Mouse (Mus musculus) regulatory T cell (primary cell): ENCODE measurements around the gene Olfr1387.
"Not testable (repeated sequence)": the region's sequence is repeated elsewhere in the genome, so short reads cannot be mapped to it uniquely, and the experiment has no call there.

Experiments
- in situ Hi-C: fragments of 300-600 bp; cut with MboI, MseI; formaldehyde crosslinking; loops from one replicate; pipeline ENCODE4 v1.15.1; 2025; ENCODE audit warnings: high pct_unique_total_duplicates

The Olfr1387 gene

DNA sequence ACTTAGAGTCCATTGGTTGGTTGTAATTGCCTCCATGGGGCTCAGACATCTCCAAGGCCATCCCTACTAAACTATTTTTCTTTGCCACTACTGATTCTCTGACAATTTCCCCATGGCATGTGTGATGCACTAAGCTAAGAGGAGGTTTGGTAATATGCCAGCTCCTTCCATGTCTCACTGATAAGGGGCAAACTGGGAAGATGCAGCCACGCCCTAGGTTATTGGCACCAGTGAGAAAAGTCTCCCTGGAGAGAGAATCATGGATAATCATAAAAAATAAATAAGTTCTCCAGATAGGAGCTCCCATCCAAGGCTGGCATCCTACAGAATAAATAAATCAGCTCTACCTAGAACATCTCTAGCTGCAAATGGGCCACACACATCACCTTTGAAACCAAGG, at the start of gene Olfr1387:
TSS of gene Olfr1387 (plus strand) at position 301 of the 400 bp plus-strand sequence.
- in situ Hi-C loops: no loop called here

DNA sequence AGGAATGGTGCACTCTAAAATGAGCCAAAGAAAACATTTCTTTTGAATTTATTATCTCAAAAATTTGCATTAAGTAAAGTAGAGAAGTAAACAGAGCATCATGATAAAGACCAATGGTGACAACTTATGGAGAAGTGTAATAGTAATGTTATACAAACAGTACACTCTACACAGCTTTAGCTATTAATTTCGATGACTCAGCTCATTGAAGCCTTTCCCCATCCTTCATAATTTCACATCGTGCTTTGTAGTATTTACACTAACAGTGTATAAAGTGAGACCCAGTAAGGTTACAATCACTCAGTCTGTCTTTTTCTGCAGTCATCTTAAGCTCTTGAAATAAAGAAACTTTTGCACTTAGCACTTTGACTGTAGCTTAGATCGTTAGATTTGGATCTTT, 48.4 kb upstream of the Olfr1387 start:
- in situ Hi-C loops: loop anchor here (25.0 kb wide), 1 partner anchor 244 kb away; the partner anchor contains the start of gene Olfr1394

DNA sequence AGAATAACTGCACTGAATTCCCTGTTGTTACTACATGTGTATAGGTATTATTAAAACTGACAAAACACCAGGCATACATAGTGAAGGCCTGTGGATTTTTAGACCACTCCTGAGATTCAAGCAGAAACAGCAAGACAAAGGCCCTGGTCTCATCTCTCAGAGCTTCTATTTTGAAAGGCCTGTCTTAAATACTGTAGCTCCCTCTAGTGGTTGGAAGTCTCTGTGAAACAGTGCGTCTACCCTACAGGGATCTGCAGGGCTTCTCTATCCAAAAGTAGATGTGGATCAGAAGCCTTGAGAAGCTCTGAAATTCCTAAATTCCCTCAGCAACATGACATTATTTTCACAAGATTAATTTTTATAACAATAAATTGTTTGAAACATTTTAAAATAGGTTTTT, 44.6 kb upstream of the Olfr1387 start:
- in situ Hi-C loops: loop anchor here (25.0 kb wide), 1 partner anchor 248 kb away; the partner anchor contains the start of gene Olfr1394

DNA sequence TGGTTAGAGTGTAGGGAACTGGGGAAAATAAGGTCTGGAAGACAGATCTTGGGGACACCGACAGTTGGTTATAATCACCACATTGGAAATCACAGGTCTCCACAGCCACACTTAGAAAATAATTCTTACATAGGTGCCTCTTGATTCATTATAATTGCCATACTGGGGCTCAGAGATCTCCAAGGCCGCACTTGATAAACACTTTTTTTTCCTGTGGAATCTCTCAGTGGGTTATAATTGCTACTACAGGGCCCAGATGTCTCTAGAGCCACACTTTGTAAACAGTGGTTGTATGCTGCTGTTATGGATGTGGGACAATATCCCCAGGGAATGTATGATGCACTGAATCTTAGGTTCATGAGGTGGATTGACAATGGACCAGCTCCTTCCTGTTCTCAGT, 32.4 kb upstream of the Olfr1387 start, which contains the start of gene Olfr1389:
TSS of gene Olfr1389 (plus strand) at position 301 of the 400 bp plus-strand sequence.
- in situ Hi-C loops: loop anchor here (25.0 kb wide), 1 partner anchor 260 kb away; the partner anchor contains the start of gene Olfr1394

DNA sequence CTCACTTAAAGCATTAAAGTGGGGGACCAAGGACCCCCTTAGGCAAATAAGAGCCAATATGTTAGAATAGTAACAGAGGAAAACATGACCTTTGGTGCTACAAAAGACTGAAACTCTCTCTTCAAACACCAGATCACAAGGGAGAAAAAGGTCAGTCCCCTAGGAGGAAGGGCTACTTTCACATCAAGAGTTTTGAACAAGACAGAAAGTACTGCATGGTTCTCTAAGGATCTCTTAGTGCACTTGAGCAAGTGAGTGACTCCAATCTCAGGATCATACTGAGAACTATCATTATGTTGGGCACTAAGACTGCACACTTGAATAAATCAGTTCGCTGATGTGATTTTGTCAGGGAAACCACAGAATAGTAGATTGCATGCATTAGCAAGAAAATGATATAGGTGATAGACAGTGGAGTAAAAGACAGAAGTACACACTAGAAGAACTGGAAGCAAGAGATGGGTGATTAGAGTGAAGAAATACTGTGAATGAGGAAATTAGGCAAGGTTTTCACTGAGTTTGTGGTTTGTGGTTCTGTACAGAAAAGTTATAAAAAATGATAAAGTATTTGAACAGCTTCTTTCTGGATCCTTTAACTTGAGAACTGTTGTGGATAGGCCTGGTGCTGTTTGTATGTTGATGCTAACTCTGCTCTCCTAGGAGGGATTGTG, 29.8 kb upstream of the Olfr1387 start:
- in situ Hi-C loops: no loop called here

DNA sequence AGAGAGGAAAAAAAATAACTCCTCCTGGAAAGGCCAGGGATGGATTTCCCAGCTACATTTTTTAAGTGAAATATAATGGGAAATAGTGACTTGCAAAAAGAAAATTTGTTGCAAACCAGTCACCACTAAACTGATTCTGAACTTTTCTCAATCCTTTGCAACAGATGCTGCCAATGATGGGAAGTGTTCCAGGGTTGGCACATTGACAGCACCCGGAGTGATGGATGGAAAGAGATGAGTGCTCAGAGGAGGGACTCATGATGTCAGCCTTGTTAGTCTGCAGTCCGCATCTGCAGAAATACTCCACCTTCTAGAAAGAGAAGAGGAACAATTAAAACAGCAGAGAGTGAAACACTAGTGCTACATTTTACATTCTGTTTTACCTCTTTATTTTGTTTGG, 25.5 kb upstream of the Olfr1387 start:
- in situ Hi-C loops: no loop called here

DNA sequence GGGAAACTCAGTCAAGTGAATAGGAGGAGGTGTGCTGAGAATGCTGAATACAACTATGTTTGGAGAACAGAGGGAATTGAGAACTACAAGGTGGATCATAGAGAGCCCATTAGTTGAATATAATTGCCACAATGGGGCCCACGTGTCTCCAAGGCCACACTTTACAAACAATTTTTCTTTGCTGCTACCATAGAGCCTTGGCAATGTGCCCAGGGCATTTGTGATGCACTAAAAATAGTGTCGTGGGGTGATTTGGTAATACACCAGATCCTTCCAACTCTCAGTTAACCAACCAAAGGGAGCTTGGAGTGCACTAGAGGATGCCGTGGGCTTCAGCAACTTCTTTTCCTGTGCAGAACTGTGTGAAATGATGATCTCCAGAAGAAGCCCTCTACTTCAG, 18.7 kb upstream of the Olfr1387 start, which contains the start of gene Olfr1388:
TSS of gene Olfr1388 (plus strand) at position 214 of the 400 bp plus-strand sequence.
- in situ Hi-C loops: no loop called here

DNA sequence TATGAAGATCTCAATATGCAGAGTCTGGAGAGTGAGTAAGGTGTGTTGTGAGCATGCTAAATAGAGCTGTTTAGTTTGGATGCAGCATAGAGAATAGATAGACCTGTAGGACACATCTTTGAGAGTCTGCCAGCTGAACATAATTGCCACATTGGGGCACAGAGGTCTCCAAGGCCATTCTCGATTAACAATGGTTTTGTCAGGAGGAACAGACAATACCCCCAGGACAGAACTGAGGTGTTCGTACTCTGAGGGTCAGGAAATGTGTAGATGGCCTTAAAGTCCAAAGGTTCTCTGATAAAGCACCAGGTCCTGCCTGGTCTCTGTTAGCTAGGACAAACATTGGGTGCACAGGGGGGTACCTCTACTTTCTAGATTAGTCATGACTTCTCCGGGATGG, 9.6 kb downstream of the Olfr1387 start, which contains the start of gene Olfr1386:
TSS of gene Olfr1386 (plus strand) at position 301 of the 400 bp plus-strand sequence.
- in situ Hi-C loops: not testable (repeated sequence)

DNA sequence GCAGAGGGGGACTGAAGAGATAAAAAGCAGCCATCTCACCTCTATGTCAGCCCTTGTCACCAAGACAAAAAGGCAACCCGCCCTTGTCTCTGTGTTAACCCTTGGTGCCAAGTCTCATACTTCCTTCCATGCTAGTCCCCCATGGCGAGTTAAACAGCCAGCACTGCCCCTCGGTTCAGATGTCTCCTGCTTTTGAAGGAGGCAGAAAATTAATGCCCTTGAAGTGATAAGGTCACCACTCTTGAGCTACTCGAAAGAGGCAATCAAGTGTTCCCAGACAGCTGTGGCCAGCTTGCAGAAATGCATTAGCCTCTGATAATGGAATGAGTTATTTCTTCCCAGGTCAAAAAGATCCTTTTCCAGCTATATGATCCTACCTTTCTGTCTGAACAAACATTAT, 30.8 kb downstream of the Olfr1387 start:
- in situ Hi-C loops: no loop called here

DNA sequence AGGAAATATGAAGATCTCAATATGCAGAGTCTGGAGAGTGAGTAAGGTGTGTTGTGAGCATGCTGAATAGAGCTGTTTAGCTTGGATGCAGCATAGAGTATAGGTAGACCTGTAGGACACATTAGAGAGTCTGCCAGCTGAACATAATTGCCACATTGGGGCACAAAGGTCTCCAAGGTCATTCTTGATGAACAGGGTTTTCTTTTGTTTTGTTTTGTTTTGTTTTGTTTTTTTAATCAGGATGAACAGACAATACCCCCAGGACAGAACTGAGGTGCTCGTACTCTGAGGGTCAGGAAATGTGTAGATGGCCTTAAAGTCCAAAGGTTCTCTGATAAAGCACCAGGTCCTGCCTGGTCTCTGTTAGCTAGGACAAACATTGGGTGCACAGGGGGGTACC, 33.6 kb downstream of the Olfr1387 start, which contains the start of gene Olfr1385:
TSS of gene Olfr1385 (plus strand) at position 301 of the 400 bp plus-strand sequence.
- in situ Hi-C loops: not testable (repeated sequence)
